Mouse (Mus musculus): Measurements from ENCODE around the gene Ppia.
"Not testable (repeated sequence)": the region's sequence is repeated elsewhere in the genome, so short reads cannot be mapped to it uniquely, and the experiment has no call there.

Gene Ppia

DNA sequence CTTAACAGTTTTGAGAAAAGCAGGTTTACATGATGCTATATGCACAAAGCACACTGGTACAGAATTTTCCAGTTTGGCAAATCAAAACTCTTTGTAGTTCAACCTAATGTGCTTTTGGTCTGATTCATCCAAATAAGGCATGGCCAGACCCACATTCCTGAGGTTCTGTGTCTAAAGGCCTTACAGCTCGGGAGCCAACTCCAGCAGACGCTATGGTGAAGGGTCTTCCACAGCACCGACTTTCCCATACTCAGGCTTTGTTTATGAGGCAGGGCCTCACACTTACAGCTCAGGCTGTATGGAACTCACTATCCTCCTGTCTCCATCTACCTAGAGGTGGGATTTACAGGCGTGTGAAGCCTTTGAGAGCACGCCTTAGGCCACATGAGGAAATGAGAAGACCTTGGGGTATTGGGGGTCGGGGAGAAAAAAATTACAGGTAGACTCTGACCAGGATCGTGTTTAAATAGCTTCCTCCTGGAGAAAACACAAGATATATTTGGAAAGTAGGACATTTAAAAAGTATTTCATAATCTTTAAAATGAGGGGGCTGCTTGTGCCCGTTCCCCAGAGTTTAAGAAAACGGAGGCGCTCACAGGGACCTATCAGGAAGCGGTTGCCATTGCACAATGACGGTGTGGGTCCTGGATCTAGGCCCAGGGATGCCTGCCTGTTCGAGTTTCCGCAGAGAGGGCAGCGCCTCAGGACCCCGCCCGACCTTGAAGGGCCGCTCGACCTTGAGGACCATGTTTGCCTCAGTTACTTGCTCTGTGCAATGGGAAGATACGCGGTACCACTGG is at the start of gene Ppia:
Gene Ppia (plus strand): TSS at position 693 of the 800 bp plus-strand sequence.
- peak; percentile 34 for DNase-seq

DNA sequence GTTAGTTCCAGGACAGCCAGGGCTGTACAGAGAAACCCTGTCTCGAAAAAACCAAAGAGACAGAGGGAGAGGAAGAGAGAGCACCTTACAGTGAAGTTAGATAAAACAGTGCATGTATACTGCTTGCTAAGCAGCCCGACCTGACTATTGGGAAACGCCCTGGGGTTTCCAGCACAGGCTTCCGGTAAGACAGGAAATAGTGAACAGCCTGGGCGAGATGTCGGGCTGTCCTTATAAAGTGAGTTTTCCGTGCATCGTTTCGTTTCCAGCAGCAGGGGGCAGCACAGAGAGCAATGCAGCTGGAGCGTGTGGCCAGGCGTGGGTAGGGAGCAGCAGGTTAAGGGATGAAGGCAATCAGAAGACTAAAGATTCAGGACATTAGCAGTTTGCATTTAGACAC is 49.4 kb upstream of the Ppia start:
- DNase-seq, result peak; percentile 71

DNA sequence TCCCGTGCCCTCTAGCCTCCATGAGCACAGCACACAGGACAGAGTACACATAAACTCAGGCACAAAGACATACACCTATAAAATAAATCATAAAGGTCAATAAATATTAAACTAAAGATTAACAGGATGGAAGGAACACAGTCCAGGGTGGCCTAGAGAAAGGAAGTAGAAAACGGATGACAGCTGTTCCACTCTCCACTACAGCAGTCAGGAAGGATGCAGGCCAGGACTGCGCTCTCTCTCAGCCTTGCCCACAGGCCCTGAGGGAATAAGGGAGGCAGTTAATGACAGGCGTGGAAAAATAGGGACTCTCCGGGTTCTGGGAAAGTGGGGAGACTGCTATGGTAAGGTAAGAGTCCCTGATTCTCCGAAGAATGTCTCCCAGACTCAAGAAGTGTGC is 48.8 kb upstream of the Ppia start:
- DNase-seq, result no peak

DNA sequence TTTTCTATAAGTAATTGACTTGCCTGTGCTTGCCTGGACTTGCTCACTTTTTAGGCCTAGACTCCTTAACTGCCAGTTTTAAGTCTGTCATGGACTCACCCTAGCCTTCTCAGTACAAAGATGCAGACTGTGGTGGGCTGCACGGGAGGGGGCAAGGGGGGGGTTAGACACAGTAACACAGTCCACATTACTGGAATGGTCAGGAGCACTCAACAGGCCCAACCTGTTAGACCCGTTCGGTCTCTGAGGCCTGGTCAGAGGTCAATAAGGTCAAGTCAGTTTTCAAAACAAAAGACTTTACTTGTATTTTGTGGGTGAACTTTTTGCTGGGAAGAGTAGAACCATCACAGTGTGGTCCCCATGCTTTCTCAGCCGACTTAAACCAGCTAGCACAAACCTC is 48.1 kb upstream of the Ppia start:
- no peak for DNase-seq

DNA sequence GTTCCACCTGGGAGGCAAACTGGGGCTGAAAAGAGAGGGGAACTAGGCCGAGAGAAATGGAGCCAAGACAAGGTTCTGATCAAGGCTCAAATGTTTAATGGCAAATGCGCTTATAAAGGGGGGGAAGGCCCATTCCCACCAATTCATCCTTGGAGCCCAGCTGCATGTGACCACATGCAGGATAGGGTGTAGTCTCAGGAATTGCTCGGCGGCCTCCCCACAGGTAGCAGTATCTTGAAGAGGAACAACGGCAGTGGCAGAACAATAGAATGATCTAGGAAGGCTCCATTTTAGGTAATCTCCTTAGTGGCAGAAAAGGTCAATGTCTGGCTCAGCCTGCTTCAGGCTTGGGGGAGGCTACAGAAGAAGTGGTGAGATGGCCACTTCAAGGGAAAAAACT is 47.3 kb upstream of the Ppia start:
- DNase-seq, result not testable (repeated sequence)

DNA sequence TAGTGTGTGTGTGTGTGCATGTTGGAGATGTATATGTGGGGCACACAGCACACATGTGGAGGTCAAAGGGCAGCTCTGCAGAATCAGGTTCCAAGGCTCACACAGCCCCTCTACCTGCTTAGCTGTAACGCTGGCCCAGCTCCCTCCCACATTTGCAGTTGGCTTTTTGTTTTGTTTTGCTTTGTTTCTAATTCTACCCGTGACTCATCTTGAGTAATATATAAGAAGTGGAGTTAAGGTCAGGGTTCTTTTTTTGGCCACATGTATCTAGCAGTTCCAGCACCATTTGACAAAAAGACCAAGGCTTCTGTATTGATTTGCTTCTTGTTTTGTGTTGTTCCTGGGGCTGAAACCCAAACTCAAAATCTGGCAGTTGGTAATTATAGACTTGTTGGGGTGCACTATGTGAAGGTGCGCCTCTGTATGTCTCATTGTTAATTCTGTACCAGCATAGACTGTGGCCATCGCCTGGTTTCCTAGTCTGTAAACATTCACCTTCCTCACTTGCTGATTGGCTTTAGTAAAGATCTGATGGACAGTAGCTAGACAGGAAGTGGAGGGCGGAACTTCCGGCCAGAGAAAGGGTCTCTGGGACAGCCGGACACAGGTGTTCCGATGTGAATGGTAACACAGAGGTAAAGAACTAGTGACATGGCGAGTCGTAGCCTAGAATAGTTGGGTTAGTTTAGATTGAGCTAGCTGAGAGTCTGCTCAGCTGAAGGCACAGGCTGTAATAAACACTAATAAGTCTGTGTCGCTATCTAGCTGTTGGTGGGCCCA is 43.7 kb upstream of the Ppia start:
- no peak for DNase-seq

DNA sequence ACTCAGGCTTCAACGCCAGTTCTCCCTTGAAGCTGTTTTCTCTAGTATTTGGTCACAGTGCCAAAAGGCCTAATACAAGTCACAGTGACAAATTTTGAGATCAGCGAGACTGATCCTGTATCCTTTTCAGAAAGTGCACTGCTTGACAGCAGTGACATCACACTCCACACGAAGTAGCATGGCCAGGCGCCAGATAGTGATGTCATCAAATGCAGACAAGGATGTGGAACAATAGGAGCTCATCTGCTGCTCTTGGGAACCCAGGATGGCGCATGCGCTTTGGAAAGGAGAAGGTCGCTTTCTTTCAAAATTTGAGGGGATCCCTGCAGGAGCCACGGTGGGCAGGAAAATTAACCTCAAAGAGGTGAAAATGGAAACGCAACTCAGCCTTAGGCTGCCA is 42.5 kb upstream of the Ppia start:
- no peak for DNase-seq

DNA sequence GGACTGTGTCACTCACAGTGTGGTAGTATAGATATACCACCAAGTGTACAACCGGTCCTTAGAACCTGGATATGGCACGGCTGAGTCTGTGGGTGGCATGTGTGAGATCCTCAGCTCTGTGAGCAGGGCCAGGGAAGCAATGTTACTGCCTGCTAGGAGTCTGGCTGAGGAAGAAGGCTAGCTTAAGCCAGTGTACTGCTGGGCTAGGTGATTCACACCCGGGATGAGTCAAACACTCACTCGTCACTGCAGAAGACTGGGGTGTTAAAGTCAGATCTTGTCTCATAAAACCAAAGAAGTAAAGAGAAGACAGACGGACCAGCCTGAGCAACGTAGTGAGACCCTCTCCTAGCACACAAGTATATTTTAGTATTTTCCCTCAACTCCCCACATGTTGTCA is 34.3 kb upstream of the Ppia start:
- DNase-seq, result no peak

DNA sequence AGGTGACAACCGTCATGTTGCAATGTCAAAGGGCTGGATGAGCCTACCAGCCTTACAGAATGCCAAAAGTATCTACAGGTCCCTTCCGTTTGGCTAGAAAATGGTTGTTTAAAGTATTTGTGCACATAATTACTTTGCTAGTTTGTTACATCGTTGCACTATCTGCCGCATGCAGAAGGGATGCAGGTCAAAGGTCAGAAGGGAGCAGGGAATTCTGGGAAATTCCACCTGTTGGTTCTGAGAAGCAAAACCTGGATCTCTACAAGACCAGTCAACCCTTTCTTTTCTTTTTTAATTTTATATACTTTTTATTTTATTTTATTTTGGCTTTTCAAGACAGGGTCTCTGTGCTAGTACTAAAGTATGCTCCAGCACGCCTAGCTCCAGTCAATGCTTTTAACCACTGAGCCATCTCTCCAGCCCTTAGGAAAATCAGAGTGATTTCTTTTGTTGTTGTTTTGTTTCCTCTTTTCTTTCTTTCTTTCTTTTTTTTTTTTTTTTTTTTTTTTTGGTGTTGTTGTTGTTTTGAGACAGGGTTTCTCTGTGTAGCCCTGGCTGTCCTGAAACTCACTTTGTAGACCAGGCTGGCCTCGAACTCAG is 27.0 kb upstream of the Ppia start:
- DNase-seq, result no peak

DNA sequence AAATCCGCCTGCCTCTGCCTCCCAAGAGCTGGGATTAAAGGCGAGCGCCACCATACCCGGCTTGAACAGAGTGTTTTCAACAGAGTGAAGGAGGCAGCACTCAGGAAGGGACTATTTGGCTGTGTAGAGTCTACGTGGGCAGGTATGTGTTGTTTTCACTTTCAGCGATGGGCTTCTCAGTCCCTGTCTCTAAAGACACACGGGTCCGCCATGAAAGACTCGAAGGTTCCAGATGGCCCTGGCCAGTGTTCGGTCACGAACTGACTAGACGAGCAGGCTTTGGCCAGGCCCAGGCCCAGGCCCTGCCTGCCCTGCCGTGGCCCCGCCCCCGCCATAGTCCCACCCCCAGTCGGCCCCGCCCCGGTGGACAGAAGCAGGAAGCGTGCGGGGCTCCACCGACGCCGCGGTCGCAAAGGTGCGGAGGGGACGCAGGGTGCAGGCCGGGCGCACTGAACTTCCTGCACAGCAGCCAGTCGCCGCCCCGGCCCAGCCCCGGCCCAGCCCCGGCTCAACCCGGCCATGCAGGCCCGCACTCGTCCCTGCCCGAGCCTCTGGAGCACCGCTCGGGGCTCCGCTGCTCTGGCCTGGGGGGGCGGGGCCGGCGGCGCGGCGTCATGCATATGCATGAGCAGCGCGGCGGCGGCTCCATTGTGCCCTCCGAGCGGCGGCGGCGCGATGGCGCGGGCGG is 26.4 kb upstream of the Ppia start, which contains the start of gene Zmiz2:
Gene Zmiz2 (plus strand): TSS at position 349 of the 688 bp plus-strand sequence.
- peak; percentile 96 for DNase-seq

DNA sequence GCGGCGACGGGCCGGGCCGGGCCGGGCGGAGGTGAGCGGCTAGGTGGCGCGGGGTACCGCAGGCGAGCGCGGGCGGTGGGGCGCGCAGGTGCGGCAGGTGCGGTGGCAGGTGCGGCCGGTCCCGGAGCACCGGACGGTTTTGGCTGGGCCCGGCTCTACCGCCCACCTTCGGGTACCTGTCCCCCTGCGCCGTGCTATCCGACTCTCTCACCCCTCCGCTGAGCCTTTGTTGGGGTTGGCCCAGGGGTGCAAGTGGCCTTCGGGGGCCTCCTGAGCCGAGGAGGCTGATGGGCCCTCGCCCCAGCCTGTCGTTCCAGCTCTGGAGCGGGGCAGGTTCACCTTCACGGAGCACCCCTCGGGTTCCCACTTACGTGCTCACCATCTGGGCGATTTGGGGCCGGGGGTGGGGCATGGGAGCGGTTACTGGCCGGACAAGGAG is 25.7 kb upstream of the Ppia start:
- peak; percentile 37 for DNase-seq

DNA sequence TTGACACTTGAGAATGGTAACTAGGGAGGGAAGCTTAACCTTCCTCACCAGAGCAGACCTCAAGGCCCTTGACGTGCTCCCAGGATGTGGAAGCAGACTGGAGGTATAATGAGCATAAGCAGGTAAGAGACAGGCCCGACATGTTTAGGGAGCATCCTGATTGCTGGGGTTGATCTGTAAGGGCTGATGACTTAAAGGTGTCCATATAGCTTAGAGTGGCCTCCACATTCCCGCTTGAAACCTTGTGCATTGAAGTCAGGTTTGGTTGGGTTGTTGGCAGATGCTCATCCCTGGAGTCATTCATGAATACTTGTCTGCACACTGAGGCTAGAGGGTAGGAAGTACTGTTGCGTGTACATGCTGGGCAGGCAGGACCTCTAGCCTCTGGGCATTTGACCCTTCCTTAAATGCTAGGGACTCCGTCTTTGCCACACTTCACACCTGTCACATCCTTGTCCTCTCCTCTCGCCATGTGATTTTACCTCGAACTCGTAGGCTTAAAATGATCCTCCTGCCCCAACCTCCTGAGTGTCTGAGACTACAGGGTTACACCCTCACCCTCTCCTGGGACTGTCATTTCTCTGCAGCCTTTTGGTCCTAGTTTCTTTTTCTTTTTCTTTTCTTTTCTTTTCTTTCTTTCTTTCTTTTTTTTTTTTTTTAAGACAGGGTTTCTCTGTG is 24.7 kb upstream of the Ppia start:
- no peak for DNase-seq

DNA sequence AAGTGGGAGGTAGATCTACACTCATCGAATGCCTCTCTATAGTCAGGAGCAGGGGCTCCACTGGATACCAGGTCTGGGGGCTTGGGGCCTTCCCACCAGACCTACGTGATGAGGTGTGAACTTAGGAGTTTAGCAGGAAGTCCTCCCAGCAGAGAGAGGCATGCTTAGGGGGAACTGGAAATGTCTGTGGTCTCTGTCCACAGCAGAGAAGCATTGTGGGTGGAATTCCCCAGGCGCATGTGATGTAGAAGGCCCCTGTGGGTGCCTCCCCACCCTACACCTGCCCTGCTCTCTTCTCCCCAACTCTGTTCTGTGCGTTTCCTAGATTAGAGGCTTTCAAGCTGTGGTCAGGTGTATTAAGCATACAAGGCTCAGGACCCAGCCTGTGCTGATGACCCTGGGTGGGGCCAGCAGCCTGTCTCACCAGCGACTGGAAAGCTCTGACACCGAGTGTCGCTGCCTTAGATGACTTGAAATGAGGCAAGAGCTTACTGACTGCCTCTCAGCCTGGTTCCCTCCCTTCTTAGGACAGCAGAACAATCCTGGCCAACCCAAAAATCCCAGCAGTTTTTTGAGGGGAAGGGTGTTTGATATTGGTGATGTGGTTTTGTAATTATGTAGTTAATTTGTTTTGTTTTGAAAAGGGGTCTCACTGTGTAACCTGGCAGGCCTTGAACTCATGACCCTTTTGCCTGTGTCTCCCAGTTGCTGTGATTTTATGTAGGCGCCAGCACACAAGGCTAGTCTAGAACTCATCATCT is 23.5 kb upstream of the Ppia start:
- DNase-seq, result no peak

DNA sequence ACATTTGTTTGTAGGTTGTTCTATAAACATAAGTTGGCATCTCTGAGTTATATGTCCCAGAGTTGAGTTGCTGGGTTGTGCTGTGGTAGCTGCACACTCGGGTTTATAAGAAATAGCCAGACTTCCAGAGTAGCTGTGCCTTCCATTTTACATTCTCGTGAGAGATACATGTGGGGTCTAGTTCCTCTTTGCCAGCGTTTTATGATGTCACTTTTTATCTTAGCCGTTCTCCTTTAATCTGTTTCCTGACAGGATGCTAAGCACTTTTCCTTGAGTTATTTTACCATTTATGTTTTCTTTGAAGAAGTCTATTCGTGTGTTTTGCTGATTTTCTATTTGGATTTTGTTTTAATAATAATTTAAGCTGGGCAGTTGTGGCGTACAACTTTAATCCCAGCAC is 22.4 kb upstream of the Ppia start:
- no peak for DNase-seq

DNA sequence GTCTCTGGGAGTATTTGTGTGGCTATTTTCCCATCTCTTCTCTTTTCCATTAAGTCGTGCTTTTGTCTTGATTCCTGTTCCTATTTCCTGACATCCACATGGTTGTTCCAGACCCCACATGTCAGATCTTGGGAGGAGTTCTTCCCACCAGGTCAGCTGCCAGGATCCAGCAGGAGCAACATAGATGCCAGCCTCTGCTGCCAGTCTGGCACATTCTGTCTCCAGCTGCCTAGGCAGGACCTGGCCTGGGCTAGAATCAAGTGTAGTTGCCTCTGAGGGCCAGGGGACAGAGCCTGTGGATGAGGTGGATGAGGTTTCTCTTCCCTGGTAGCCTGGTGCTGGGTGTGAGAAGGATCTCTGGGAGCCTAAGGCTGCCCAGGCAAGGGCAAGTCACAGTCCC is 21.4 kb upstream of the Ppia start:
- no peak for DNase-seq

DNA sequence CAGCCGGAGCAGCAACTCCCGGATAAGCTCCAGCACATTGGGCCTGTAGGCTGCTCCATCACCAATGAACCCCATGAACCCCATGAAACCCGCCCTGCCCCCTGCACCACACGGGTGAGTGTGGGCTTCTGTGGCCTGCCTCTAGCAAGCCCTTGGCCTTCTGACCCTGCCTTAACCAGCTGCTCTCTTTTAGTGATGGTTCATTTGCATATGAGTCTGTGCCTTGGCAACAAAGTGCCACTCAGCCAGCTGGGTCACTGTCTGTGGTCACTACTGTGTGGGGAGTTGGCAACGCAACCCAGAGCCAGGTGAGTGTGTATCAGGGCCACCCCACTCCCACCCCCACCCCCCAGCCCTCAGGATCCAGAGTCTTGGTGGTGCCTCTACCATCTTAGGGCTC is 19.7 kb upstream of the Ppia start:
- no peak for DNase-seq

DNA sequence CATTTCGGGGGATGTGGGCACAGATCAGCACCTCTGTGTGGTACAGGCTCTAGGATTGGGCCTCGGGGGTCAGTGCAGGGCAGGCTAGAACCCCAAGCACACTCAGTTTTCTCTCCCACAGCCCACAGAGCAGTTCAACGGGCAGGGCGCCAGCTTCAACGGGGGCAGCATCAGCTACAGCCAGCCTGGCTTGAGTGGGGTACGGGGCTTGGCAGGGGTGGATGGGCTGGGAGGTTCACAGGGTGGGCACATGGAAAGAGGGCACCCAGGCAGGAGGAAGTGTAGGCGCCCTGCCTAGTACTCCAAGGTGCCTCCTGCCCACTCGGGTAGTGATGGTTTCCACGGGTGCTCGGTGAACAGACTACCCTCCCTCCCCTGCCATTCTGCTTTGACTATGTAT is 17.1 kb upstream of the Ppia start:
- no peak for DNase-seq

DNA sequence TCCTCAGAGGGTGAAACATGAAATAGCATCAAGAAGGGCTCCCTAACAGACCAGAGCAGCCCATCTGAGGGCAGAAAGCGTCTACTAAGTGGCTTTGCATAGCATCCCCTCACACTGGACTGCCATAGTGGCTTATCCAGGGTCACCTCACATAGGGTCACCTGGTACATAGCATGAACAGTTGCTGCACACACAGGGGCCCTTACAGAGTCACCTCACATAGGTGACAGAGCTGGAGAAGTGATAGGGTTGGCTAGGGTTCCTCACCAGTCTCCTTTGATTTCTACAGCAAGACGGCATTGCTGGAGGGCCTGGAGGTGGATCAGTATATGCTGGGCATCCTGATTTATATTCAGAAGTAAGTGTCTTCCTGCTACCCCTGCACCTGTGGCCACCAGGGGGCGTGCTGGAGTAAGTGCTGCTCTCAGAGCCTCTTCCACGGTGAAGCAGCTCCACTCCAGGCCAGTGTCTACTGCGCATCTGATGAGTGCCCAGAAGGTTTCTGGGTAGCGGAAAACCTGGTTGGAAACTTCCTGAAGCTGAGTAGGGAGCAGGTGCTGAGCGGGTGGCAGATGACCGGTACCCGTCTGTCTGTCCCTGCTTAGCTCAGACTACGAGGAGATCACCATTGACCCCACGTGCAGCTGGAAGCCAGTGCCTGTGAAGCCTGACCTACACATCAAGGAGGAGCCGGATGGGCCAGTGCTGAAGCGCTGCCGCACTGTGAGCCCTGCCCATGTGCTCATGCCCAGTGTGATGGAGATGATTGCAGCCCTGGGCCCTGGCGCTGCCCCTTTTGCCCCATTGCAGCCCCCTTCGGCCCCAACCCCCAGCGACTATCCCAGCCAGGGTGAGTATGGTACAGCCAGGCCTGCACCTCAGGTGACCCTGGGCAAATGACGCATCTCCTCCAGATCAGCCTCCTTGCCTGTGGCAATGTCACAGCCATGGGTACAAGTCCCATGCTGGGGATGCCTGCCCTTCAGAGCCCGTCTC is 12.4 kb upstream of the Ppia start:
- peak; percentile 80 for DNase-seq

DNA sequence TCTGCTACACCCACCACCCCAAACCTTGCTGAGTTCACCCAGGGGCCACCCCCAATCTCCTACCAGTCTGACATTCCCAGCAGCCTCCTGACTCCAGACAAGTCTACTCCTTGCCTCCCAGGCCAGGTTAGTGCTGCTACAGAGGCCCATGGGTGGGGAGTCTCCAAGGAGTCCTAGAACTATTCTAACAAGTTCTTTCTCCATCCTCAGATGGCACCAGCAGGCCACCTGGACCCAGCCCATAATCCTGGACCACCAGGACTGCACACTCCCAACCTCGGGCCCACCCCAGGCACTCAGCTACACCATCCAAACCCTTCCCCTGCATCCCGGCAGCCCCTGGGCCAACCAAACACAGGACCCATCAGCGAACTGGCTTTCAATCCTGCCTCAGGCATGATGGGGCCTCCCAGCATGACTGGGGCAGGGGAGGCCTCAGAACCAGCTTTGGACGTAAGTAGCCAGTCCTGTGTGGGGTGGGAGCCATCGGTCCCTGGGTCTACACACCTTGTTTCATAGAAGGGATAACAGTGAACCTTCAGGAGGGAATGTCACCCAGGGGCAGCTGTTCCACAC is 11.3 kb upstream of the Ppia start:
- no peak for DNase-seq
